Mouse (Mus musculus) liver, embryonic 16.5 days (tissue): ENCODE data around the gene Grn. TPM values are rescaled to one million over a fixed set of nuclear protein-coding genes. Genes with fewer than 3 reads are reported as not detected.
A peak's percentile ranks its signal among the peaks of the same experiment; 100 is the strongest.

Experiments used
- ATAC-seq: fragments of 200-750 bp; cut with Nextera tagmentation; 2 replicates; pipeline ENCODE4 v1.8.0; 2017; ENCODE audit warnings: low read depth, mild to moderate bottlenecking, moderate number of reproducible peaks, moderate library complexity
- H3K27ac ChIP-seq: fragments of 300-500 bp; sonication (generic); 2 replicates; pipeline ENCODE4 v1.5.1; 2014; ENCODE audit warnings: mild to moderate bottlenecking, low read length
- H3K27me3 ChIP-seq: fragments of 300-500 bp; sonication (generic); 2 replicates; pipeline ENCODE4 v1.6.1; 2014; ENCODE audit warnings: low read depth, low read length, mixed read lengths; ENCODE audit not compliant: control insufficient read depth, insufficient read depth
- H3K36me3 ChIP-seq: fragments of 300-500 bp; sonication (generic); 2 replicates; pipeline ENCODE4 v1.6.1; 2014; ENCODE audit warnings: mild to moderate bottlenecking; ENCODE audit not compliant: control insufficient read depth, insufficient read depth
- H3K4me1 ChIP-seq: fragments of 300-500 bp; sonication (generic); 2 replicates; pipeline ENCODE4 v1.6.1; 2014; ENCODE audit warnings: low read depth, low read length, mixed read lengths; ENCODE audit not compliant: control insufficient read depth
- H3K4me2 ChIP-seq: fragments of 300-500 bp; sonication (generic); 2 replicates; pipeline ENCODE4 v1.6.1; 2014; ENCODE audit warnings: low read depth, low read length, mixed read lengths
- H3K4me3 ChIP-seq: fragments of 300-500 bp; sonication (generic); 2 replicates; pipeline ENCODE4 v1.5.1; 2014; ENCODE audit warnings: low read depth, mild to moderate bottlenecking, low read length
- H3K9ac ChIP-seq: fragments of 300-500 bp; sonication (generic); 2 replicates; pipeline ENCODE4 v1.6.1; 2014; ENCODE audit warnings: low read depth, low read length
- H3K9me3 ChIP-seq: fragments of 300-500 bp; sonication (generic); replicated peaks from 2 replicates; pipeline ENCODE4 v1.6.1; 2016; ENCODE audit warnings: low read length; ENCODE audit not compliant: control insufficient read depth
- WGBS: fragments of 180-500 bp; shearing (Covaris S2); extraction: QIAGEN DNeasy Blood & Tissue Kit; methylation state at CpG from one replicate; pipeline ENCODE4 v1.1.7; 2014; ENCODE audit not compliant: insufficient replicate concordance; 5-methylcytosine and 5-hydroxymethylcytosine counted together
- polyA plus RNA-seq: library from polyadenylated mRNA; unstranded; fragments of >200 nt; fragmentation: Nextera tagmentation; extraction: Ambion mirVana; gene quantifications from 2 replicates; pipeline ENCODE4 v1.2.1, GENCODE M21; 2015

The Grn gene
- polyA plus RNA-seq, 1 experiment from 2014 or later = 118 TPM

GRCm38 (mm10) chr11:102413059-102413458, 17.1 kb upstream of the Grn start:
- H3K27ac ChIP-seq = no peak overlapping the region
- WGBS = 65% methylated on average over 8 of the region's 8 CpGs
- no peak overlapping the region for H3K4me3 ChIP-seq
- H3K9me3 ChIP-seq = no peaks in the 10 kb centered on the region
- no peak overlapping the region for H3K9ac ChIP-seq
- H3K4me2 ChIP-seq = no peak overlapping the region
- peaks cover 10% of the 10 kb centered on the region for H3K27me3 ChIP-seq
- no peak for ATAC-seq
- H3K36me3 ChIP-seq = no peaks in the 10 kb centered on the region
- H3K4me1 ChIP-seq = peaks cover 22% of the 10 kb centered on the region

- ATAC-seq = no peak
- Histone ChIP-seq H3K4me3 (no peak overlapping the region), H3K9me3 (no peaks in the 10 kb centered on the region), H3K27ac (no peak overlapping the region), H3K4me1 (peaks cover 10% of the 10 kb centered on the region), H3K27me3 (peaks cover 10% of the 10 kb centered on the region), H3K9ac (no peak overlapping the region), H3K36me3 (no peaks in the 10 kb centered on the region), H3K4me2 (no peak overlapping the region)
- 64% methylated on average over 10 of the region's 10 CpGs for WGBS
Measured at GRCm38 (mm10) chr11:102415034-102415802, 14.9 kb upstream of the Grn start.

DNA sequence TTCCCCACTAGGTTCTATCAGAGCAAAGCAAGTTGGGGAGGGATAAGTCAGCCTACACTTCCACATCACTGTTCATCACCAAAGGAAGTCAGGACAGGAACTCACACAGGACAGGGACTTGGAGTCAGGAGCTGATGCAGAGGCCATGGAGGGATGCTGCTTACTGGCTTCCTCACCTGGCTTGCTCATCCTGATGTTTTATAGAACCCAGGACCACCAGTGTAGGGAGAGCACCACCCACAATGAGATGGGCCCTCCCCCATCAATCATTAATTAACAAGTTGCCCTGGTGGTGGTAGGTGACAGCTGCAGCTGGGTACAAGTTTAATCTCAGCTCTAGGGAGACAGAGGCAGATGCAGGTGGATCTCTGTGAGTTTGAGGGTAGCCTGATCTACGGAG, 13.0 kb upstream of the Grn start:
- ATAC-seq = no peak
- 54% methylated on average over 1 of the region's 1 CpGs for WGBS
- peaks cover 10% of the 10 kb centered on the region for H3K27me3 ChIP-seq
- no peak overlapping the region for H3K4me2 ChIP-seq
- H3K9me3 ChIP-seq = no peaks in the 10 kb centered on the region
- no peaks in the 10 kb centered on the region for H3K4me1 ChIP-seq
- no peak overlapping the region for H3K9ac ChIP-seq
- H3K27ac ChIP-seq = no peak overlapping the region
- no peak overlapping the region for H3K4me3 ChIP-seq
- H3K36me3 ChIP-seq = no peaks in the 10 kb centered on the region

- no peak overlapping the region for H3K4me2 ChIP-seq
- no peak for ATAC-seq
- peaks cover 5% of the 10 kb centered on the region for H3K27me3 ChIP-seq
- no peaks in the 10 kb centered on the region for H3K36me3 ChIP-seq
- H3K4me1 ChIP-seq = no peaks in the 10 kb centered on the region
- no peaks in the 10 kb centered on the region for H3K9me3 ChIP-seq
- no peak overlapping the region for H3K9ac ChIP-seq
- H3K27ac ChIP-seq = no peak overlapping the region
- H3K4me3 ChIP-seq = no peak overlapping the region
Measured at GRCm38 (mm10) chr11:102418887-102419286, 11.2 kb upstream of the Grn start.

GRCm38 (mm10) chr11:102421559-102421958, 8.6 kb upstream of the Grn start:
- Histone ChIP-seq H3K4me3 (no peak overlapping the region), H3K9me3 (no peaks in the 10 kb centered on the region), H3K27ac (no peak overlapping the region), H3K36me3 (no peaks in the 10 kb centered on the region), H3K9ac (no peak overlapping the region), H3K27me3 (no peaks in the 10 kb centered on the region; the same call in 1 of the 2 replicates), H3K4me1 (no peaks in the 10 kb centered on the region), H3K4me2 (no peak overlapping the region)
- WGBS = 44% methylated on average over 8 of the region's 8 CpGs
- ATAC-seq = peak; percentile 59; the same call in 1 of the 2 replicates

DNA sequence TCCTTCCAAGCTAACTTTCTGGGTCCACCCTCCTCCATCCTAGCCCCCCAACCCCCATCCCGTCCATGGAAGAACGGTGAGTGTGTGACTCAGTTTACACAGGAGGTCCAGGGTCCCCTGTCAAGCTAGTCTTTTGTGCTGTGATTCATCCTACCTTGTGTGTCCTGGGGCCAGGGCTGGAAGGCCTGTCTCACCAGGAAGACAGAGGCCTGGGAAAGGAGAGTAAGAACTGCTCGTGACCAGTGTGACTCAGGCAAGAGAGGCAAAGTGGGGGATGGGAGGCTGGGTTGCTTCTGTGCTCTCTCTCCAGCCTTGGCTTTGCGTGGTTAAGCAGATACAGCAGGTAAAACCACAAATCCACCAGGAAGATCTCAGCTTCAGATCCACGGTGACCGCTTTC, 5.4 kb upstream of the Grn start:
- H3K4me2 ChIP-seq = no peak overlapping the region
- H3K27me3 ChIP-seq = 0 out of 2 replicates have a peak, but pooled peaks cover 3% of the 10 kb centered on the region
- 72% methylated on average over 6 of the region's 6 CpGs for WGBS
- H3K9me3 ChIP-seq = no peaks in the 10 kb centered on the region
- no peaks in the 10 kb centered on the region for H3K36me3 ChIP-seq
- no peak overlapping the region for H3K9ac ChIP-seq
- ATAC-seq = no peak
- H3K4me3 ChIP-seq = no peak overlapping the region
- H3K4me1 ChIP-seq = peaks cover 5% of the 10 kb centered on the region
- H3K27ac ChIP-seq = no peak overlapping the region

- ATAC-seq = no peak
- 52% methylated on average over 8 of the region's 8 CpGs for WGBS
Measured at GRCm38 (mm10) chr11:102425555-102426316, 4.4 kb upstream of the Grn start.

DNA sequence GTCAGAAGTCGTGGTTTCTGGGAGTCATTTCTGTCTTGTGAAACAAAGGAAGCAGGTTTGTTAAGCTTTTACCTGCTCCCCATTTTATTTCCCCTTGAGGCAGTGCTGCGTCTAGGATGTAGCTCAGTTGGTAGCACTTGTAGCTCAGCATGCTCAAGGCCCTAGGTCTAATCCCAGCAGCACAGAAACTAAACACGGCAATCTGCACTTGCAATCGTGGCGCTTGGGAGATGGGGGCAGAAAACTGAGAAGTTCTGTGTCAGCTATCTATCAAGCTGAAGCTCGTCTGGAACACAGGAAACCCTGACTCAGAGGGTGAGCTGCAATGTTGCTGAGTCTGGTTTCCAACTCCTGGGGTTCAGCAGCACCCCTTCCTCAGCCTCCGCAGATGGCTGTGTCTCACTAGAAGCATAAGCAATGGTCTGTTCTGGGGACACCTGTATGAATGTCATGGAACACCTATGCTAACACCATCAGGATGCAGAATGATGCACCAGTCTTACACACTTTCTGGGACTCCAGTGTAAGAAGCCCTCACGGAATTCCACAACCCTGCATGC, 1.1 kb upstream of the Grn start:
- Histone ChIP-seq H3K27me3 (0 out of 2 replicates have a peak, but pooled peaks cover 3% of the 10 kb centered on the region), H3K9ac (no peak overlapping the region), H3K4me3 (0 out of 2 replicates have a peak overlapping the region, but pooled peaks have one; percentile 4), H3K9me3 (no peaks in the 10 kb centered on the region), H3K4me2 (peak overlapping the region; percentile 96), H3K36me3 (no peaks in the 10 kb centered on the region), H3K27ac (peak overlapping the region; percentile 42), H3K4me1 (peaks cover 21% of the 10 kb centered on the region)
- 26% methylated on average over 8 of the region's 8 CpGs for WGBS
- no peak for ATAC-seq

More at GRCm38 (mm10) chr11:102425555-102426316, 4.4 kb upstream of the Grn start:
- Histone ChIP-seq H3K4me3 (no peak overlapping the region), H3K4me2 (no peak overlapping the region), H3K4me1 (peaks cover 14% of the 10 kb centered on the region), H3K27me3 (0 out of 2 replicates have a peak, but pooled peaks cover 3% of the 10 kb centered on the region), H3K36me3 (no peaks in the 10 kb centered on the region), H3K9ac (no peak overlapping the region), H3K27ac (no peak overlapping the region), H3K9me3 (no peaks in the 10 kb centered on the region)
